Mouse (Mus musculus) heart, postnatal 0 days (tissue): ENCODE results near the gene Sema6d.

Source experiments
- CTCF ChIP-seq: IDR thresholded peaks from 2 replicates; pipeline ENCODE4 v1.5.1; 2016; ENCODE audit warnings: antibody characterized with exemption, control low read depth, low read depth
- EP300 ChIP-seq: IDR thresholded peaks from 2 replicates; pipeline ENCODE4 v1.6.1; 2016; ENCODE audit warnings: antibody characterized with exemption, low read depth

DNA sequence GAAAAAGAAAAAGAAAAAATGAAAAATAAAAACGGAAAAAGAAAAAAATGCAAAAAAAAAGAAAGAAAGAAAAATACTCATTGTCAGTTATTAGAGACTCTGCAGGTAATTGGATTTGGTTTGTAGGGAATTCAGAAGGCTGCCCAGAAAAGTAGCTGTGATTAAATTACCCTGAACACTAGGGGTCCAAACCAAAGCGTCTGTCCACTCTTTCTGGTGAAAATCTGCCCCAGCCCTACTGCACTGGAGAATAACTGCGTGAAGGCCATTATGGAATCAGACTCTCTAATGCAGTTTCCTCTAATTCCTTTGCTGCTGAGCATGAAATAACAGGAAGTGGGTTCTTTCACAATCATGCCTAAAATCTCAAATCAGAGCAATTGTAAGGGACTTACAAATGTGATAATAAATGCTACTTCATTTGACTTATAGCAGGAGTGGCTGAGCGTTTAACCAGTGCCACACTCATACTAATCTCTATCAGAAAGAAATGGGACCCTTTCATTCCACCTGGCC is 112.8 kb downstream of the Sema6d start:
- no peak for TF ChIP-seq CTCF
- TF ChIP-seq EP300: no peak
